Mouse (Mus musculus) G1E (cell line): ENCODE data around the gene Bcap29.

Experiments used
- CTCF ChIP-seq: IDR thresholded peaks from 2 replicates; pipeline ENCODE4 v1.5.1; 2012; ENCODE audit warnings: low read depth, low read length, inconsistent platforms, mixed read lengths
- GATA1 ChIP-seq: IDR thresholded peaks from 2 replicates; pipeline ENCODE4 v1.6.1; 2012; ENCODE audit warnings: borderline replicate concordance, low read length, inconsistent platforms, mixed read lengths
- POLR2AphosphoS5 ChIP-seq: IDR thresholded peaks from 2 replicates; pipeline ENCODE4 v1.6.1; 2012; ENCODE audit warnings: low read depth, low read length, inconsistent platforms; ENCODE audit not compliant: insufficient replicate concordance

DNA sequence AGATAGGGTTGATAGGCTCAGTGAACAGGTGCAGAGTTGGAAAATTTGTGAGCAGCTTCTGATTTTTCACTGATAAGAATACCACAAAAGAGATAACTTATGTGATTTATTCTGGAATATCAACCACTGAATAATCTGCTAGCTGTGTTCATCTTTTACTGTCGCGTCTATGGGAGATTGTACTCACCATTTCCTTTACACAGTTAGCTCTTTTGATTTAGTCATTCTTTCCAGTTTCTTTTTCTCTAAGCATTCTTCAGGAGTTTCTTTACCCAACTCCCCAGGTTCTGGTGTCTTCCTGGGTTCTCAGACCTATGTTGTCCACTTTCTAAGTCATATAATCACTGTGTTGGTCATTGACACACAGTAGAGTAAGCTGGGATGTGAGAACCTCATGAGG, 22.4 kb upstream of the Bcap29 start:
- TF ChIP-seq CTCF (no peak), GATA1 (no peak), POLR2AphosphoS5 (no peak)
